Mouse (Mus musculus): ENCODE results near the gene C1ql1.
"Not testable (repeated sequence)": the region's sequence is repeated elsewhere in the genome, so short reads cannot be mapped to it uniquely, and the experiment has no call there.

The C1ql1 gene

GRCm38 (mm10) chr11:102946265-102946991, at the start of gene C1ql1:
TSS of gene C1ql1 (minus strand) at chr11:102946688.
- DNase-seq (ENCODE audit: inconsistent age in 2 of 2, low spot score in 1 of 2) = peak; percentile 90 to 94

DNA sequence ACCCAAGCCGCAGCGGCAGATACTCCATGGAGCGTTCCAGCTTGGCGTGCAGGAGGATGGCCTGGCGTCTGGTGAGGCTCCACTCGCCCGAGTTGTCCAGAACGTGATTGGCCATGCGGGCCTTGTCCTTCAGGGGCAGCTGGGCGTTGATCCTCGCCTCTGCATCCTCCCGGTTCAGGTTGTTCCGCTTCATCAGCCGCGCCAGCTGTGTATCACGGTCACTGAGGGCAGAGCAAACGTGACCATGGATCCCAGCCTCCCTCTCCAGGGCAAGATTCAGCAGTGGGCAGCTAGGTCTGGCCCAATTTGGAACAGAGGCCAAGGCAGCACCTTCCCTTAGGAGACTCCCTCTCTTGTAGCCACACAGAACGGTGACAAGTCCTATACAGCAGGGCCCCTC, 48.5 kb upstream of the C1ql1 start:
- DNase-seq (ENCODE audit: inconsistent age in 2 of 2, low spot score in 1 of 2) = no peak

- no peak for DNase-seq (ENCODE audit: inconsistent age in 2 of 2, low spot score in 1 of 2)
These were observed 47.0 kb upstream of the C1ql1 start for GRCm38 (mm10) chr11:102993420-102994029.

GRCm38 (mm10) chr11:102992940-102993339, 46.5 kb upstream of the C1ql1 start:
- peak; percentile 74 to 88 for DNase-seq (ENCODE audit: inconsistent age in 2 of 2, low spot score in 1 of 2)

- no peak for DNase-seq (ENCODE audit: inconsistent age in 2 of 2, low spot score in 1 of 2)
These were observed 45.2 kb upstream of the C1ql1 start for GRCm38 (mm10) chr11:102991681-102992080.

- peak; percentile 75 to 82 for DNase-seq (ENCODE audit: inconsistent age in 2 of 2, low spot score in 1 of 2)
These were observed 43.7 kb upstream of the C1ql1 start for GRCm38 (mm10) chr11:102990152-102990663.

DNA sequence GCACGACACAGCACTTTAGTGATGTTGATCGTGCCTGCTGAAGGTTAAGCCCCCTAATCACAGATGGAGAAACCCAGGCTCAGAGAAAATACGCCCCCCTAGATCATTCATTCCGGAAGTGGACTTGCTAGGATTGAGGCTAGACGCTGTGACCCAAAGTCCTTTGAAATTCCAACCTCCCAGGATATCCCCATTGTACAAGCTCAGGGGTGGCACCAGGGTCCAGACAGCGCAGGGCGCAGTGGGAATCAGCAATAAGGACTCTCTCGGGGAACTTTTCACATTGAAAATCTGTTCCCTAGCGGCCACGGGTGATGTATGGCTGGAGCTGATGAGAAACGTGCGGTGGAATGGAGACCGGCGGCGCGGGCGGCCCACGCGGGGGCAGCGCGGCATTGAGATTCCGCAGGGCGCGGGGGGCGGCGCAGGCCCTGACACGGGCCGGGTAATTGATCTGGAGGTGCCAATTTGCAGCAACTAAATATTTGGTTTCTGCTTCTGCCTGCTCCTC, 43.2 kb upstream of the C1ql1 start:
- no peak for DNase-seq (ENCODE audit: inconsistent age in 2 of 2, low spot score in 1 of 2)

GRCm38 (mm10) chr11:102985160-102985559, 38.7 kb upstream of the C1ql1 start:
- DNase-seq (ENCODE audit: inconsistent age in 2 of 2, low spot score in 1 of 2) = no peak

GRCm38 (mm10) chr11:102984615-102985014, 38.1 kb upstream of the C1ql1 start:
- peak in 1 of 2 experiments; percentile 54 for DNase-seq (ENCODE audit: inconsistent age in 2 of 2, low spot score in 1 of 2)

DNA sequence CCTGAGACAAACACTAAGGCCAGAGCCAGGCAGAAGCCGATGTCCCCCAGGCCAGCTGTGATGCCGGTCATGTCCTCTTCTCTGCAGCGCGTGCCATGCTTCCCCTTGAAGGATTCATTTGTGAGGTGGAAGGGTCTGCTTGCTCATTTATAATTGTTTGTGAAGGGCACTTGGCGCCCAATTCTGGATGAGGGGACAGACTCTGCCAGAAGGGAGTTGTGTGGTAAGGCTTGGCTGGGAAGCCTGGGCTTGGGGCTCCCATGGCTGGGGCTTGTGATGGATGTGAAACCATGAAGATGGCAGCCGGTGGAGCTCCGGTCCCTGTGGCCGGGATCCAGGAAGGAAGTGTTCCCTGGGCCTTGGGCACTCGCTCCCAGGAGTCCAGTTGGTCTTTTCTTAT, 37.6 kb upstream of the C1ql1 start:
- peak in 1 of 2 experiments; percentile 19 for DNase-seq (ENCODE audit: inconsistent age in 2 of 2, low spot score in 1 of 2)

GRCm38 (mm10) chr11:102981151-102981890, 34.8 kb upstream of the C1ql1 start:
- peak; percentile 51 to 86 for DNase-seq (ENCODE audit: inconsistent age in 2 of 2, low spot score in 1 of 2)

DNA sequence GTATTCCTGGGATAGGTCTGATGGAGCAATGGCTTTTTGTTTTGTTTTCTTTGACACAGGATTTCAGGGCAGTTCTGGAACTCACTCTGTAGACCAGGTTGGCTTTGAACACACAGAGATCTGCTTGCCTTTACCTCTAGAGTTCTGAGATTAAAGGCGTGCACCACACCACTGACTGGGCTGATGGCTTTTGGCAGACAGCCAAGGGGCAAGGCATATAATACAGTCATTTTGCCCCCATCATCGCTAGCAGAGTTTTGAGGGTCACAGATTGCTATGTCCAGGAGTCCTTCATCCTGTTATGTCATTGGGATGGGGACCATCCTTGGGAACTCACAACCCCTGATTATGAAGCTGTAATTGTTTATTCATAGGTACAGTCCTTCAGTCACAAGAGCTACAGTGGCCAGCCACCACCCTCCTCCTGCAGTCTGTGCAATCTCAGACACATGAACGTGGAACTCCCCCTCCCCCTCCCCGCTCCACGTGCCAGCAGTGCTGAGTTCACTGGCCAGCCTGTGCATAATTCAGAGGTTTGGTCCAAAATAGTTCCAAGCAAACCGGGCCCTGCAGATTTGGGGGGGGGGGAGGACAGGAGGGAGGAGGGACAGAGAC, 31.7 kb upstream of the C1ql1 start:
- DNase-seq (ENCODE audit: inconsistent age in 2 of 2, low spot score in 1 of 2) = no peak

DNA sequence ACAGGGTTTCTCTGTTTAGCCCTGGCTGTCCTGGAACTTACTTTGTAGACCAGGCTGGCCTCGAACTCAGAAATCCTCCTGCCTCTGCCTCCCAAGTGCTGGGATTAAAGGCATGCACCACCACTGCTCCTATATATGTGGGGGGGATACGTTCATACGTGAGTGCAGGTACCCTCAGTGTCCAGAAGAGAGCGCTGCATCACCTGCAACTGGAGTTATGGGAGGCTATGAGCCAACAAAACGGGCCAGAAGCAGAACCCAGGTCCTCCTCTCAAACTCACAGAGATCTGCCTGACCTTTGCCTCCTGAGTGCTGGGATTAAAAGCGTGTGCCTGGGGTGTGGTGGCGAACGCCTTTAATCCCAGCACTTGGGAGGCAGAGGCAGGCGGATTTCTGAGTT, 29.5 kb upstream of the C1ql1 start:
- DNase-seq (ENCODE audit: inconsistent age in 2 of 2, low spot score in 1 of 2) = not testable (repeated sequence)

GRCm38 (mm10) chr11:102972326-102972725, 25.8 kb upstream of the C1ql1 start:
- no peak for DNase-seq (ENCODE audit: inconsistent age in 2 of 2, low spot score in 1 of 2)

DNA sequence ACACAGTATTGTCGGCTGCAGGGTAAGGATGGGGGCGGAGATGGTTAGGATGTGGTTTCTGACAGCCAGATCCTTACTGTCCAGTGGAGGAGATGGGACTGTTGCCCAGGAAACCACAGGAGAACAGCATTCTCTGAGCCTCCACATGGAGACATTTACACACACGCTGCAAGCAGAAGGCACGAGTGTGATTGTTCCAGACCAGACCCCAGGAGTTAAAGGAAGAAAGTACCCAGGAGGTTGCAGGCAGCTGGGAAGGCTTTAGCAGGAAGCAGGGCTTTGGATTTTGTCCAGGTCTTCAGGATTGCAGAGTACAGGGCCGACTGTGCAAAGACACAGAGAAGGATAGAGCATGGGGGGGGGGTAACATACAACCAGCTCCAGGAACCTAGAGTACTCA, 25.1 kb upstream of the C1ql1 start:
- no peak for DNase-seq (ENCODE audit: inconsistent age in 2 of 2, low spot score in 1 of 2)

DNA sequence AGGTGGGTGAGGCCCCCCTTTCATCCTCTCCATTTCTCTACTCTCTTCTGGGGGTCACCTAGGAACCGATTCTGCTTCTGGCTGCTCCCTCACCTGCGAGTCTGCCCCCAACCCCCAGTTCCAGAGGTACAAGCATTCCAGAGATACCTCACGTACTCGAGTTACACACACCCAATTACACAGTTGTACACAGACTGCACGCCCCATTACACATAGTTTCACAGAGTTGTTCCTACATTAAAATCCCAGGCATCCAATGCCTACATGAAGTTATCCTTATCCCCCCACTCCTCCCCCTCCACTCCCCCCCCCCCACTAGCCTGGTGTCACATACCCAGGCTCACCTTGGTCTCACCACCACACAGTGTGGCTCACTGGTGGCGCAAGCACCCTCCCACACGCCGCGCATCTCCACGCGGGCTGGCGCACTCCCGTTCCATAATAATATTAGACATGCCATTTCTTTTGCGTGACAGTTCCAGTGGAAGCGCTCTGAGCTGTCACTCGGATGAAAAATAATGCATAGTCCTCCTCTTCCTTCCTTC, 18.1 kb upstream of the C1ql1 start:
- DNase-seq (ENCODE audit: inconsistent age in 2 of 2, low spot score in 1 of 2) = no peak

DNA sequence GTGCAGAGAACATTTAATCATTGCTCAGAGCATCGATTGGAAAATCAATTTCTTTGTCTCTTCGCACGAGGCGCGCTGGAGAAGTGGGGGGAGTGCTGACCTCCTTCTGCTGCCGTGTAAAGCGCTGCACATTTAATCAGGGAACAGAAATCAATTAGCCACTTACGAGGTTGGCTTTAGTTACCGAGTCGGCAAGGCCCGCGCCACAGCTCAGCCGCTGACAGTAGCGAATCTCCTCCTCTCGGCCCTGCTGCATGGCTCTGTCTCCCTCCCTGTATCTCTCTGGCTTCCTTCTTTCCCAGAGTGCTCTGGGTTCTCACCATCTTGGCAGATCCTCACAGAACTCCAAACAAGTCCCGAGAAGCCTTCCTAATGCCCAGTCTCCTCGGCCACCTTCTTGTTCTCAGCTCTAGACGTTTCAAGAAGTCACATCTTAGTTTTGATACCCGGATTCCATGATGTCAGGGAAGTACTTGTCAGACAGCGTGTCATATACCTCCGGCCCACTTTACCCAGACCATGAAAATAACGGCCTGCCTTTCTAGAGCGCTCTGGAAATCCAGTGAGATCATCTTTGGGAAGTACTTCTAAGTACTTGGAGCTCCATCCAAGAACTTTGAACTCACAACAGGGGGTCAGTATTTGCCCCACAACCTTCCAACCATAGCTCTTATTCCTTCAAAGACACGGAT, 17.5 kb upstream of the C1ql1 start:
- no peak for DNase-seq (ENCODE audit: inconsistent age in 2 of 2, low spot score in 1 of 2)

GRCm38 (mm10) chr11:102963246-102963854, 16.9 kb upstream of the C1ql1 start:
- DNase-seq (ENCODE audit: inconsistent age in 2 of 2, low spot score in 1 of 2) = no peak

DNA sequence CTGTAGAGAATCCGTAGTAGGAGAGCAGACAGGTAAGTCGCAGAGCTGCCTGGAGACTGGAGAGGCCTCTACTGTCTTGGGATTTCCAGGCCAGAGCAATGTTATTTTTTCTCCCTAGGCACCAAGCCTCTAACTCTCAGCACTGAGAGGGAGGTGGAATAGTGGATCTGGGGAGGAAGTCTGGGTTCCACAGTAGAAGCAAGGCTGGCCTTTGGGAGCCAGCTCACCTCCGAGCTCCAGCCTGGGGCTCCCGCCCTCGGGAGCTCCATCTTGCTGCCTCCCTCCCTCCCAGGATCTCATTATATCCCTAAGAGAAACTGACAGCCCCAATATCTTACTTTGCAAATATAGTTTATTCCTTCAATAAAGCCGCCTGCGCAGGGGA, 16.4 kb upstream of the C1ql1 start:
- no peak for DNase-seq (ENCODE audit: inconsistent age in 2 of 2, low spot score in 1 of 2)

- no peak for DNase-seq (ENCODE audit: inconsistent age in 2 of 2, low spot score in 1 of 2)
These were observed 14.6 kb upstream of the C1ql1 start for GRCm38 (mm10) chr11:102961082-102961481.
